Mouse (Mus musculus) heart, embryonic 11.5 days (tissue): ENCODE data around the gene Gm9780. TPM values are rescaled to one million over a fixed set of nuclear protein-coding genes. Genes with fewer than 3 reads are reported as not detected.
"Not testable (repeated sequence)": the region's sequence is repeated elsewhere in the genome, so short reads cannot be mapped to it uniquely, and the experiment has no call there.

Experiments used
- ATAC-seq: fragments of 200-750 bp; cut with Nextera tagmentation; replicated peaks from 2 replicates; pipeline ENCODE4 v1.8.0; 2017; ENCODE audit warnings: moderate library complexity; ENCODE audit not compliant: insufficient number of reproducible peaks, low FRiP score, low TSS enrichment
- H3K27ac ChIP-seq: fragments of 300-500 bp; sonication (generic); 2 replicates; pipeline ENCODE4 v1.5.1; 2014; ENCODE audit warnings: mild to moderate bottlenecking, low read depth, low read length
- H3K27me3 ChIP-seq: fragments of 300-500 bp; sonication (generic); 2 replicates; pipeline ENCODE4 v1.6.1; 2014; ENCODE audit warnings: mild to moderate bottlenecking, low read length, mixed read lengths; ENCODE audit not compliant: control insufficient read depth, insufficient read depth
- H3K36me3 ChIP-seq: fragments of 300-500 bp; sonication (generic); 2 replicates; pipeline ENCODE4 v1.6.1; 2014; ENCODE audit warnings: mild to moderate bottlenecking, low read length, moderate library complexity, mixed read lengths; ENCODE audit not compliant: control insufficient read depth, insufficient read depth
- H3K4me1 ChIP-seq: fragments of 300-500 bp; sonication (generic); 2 replicates; pipeline ENCODE4 v1.6.1; 2014; ENCODE audit warnings: low read length; ENCODE audit not compliant: control insufficient read depth, insufficient read depth
- H3K4me2 ChIP-seq: fragments of 300-500 bp; sonication (generic); 2 replicates; pipeline ENCODE4 v1.6.1; 2014; ENCODE audit warnings: mild to moderate bottlenecking, moderate library complexity
- H3K4me3 ChIP-seq: fragments of 300-500 bp; sonication (generic); 2 replicates; pipeline ENCODE4 v1.5.1; 2014; ENCODE audit warnings: low read depth, low read length
- H3K9ac ChIP-seq: fragments of 300-500 bp; sonication (generic); 2 replicates; pipeline ENCODE4 v1.6.1; 2014; ENCODE audit warnings: mild to moderate bottlenecking, low read depth, low read length, moderate library complexity
- H3K9me3 ChIP-seq: fragments of 300-500 bp; sonication (generic); replicated peaks from 2 replicates; pipeline ENCODE4 v1.6.1; 2016; ENCODE audit warnings: low read length; ENCODE audit not compliant: control insufficient read depth
- WGBS: fragments of 180-500 bp; shearing (Covaris S2); extraction: QIAGEN DNeasy Blood & Tissue Kit; methylation state at CpG from one replicate; pipeline ENCODE4 v1.1.7; 2014; ENCODE audit not compliant: insufficient replicate concordance; 5-methylcytosine and 5-hydroxymethylcytosine counted together
- polyA plus RNA-seq: library from polyadenylated mRNA; unstranded; fragments of >200 nt; fragmentation: Nextera tagmentation; extraction: Ambion mirVana; gene quantifications from 2 replicates; pipeline ENCODE4 v1.2.1, GENCODE M21; 2014

The Gm9780 gene
- polyA plus RNA-seq, 1 experiment from 2014 or later: 1.0 TPM

- not testable (repeated sequence) for H3K9me3 ChIP-seq, H3K4me3 ChIP-seq, H3K9ac ChIP-seq, H3K27ac ChIP-seq, ATAC-seq, H3K27me3 ChIP-seq, H3K4me1 ChIP-seq, H3K36me3 ChIP-seq, H3K4me2 ChIP-seq
- WGBS: no CpG with 5 or more reads among the region's 2 CpGs
Observed at GRCm38 (mm10) chr14:26007462-26007861, 35.0 kb downstream of the Gm9780 start.

DNA sequence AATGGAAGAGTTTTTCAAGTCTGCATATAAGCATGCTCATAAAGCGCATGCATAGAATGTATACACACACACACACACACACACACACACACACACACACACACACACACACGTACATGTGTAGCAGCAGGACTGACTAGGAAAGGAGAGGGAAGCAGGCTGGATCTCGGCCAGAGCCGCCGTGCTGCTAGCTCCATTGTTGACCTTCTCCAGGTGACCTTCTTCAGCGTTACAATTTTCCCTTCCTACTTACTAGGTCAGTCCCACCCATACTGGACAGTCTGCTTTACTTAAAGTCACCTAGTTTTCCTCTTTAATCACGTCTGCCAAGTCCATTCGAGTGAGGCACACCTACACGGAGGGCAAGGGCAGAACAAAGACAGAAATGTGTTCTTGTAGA is 60.6 kb downstream of the Gm9780 start:
- not testable (repeated sequence) for H3K9me3 ChIP-seq, H3K27me3 ChIP-seq, H3K9ac ChIP-seq, ATAC-seq, H3K4me3 ChIP-seq, H3K4me1 ChIP-seq, H3K27ac ChIP-seq, H3K36me3 ChIP-seq, H3K4me2 ChIP-seq
- 64% methylated on average over 6 of the region's 9 CpGs for WGBS

- under 1% methylated on average over 8 of the region's 13 CpGs for WGBS
- H3K36me3 ChIP-seq: not testable (repeated sequence)
Observed at GRCm38 (mm10) chr14:25979242-25979941, 63.1 kb downstream of the Gm9780 start.

GRCm38 (mm10) chr14:25978371-25979241 is 63.9 kb downstream of the Gm9780 start, which contains the start of gene Duxbl1:
Duxbl1 (plus strand) TSS chr14:25978577.
- not testable (repeated sequence) for ATAC-seq

More at GRCm38 (mm10) chr14:25979242-25979941, 63.1 kb downstream of the Gm9780 start:
- Histone ChIP-seq H3K27ac (peak overlapping the region; percentile 73; the same call in 1 of the 2 replicates), H3K9ac (0 out of 2 replicates have a peak overlapping the region, but pooled peaks have one; percentile 46)
- not testable (repeated sequence) for H3K4me1 ChIP-seq, H3K4me3 ChIP-seq, H3K4me2 ChIP-seq, ATAC-seq, H3K9me3 ChIP-seq, H3K27me3 ChIP-seq

More at GRCm38 (mm10) chr14:25978371-25979241, 63.9 kb downstream of the Gm9780 start, which contains the start of gene Duxbl1:
- H3K9me3 ChIP-seq, H3K4me2 ChIP-seq, H3K27me3 ChIP-seq, H3K4me3 ChIP-seq, H3K4me1 ChIP-seq, H3K36me3 ChIP-seq: not testable (repeated sequence)
- Histone ChIP-seq H3K27ac (peak within 1 kb of the TSS; percentile 73; the same call in 1 of the 2 replicates), H3K9ac (0 out of 2 replicates have a peak within 1 kb of the TSS, but pooled peaks have one; percentile 46)
- WGBS: no CpG with 5 or more reads among the region's 25 CpGs

Other genes starting within 250 kb of the Gm9780 start
- 14.7 and 18.6 TPM in 2 replicates for gene Anxa11, start 200.6 kb downstream of the Gm9780 start, polyA plus RNA-seq
- gene Plac9a, start 139.6 kb downstream of the Gm9780 start, polyA plus RNA-seq: not detected in 2 replicates
- 1.4 and 3.7 TPM in 2 replicates for gene Tmem254a, start 115.0 kb downstream of the Gm9780 start, polyA plus RNA-seq
- gene Cphx1, start 104.4 kb downstream of the Gm9780 start, polyA plus RNA-seq: not detected in 2 replicates
- gene Duxbl1, start 64.1 kb downstream of the Gm9780 start, polyA plus RNA-seq: 0.39 TPM in 1 of 2 replicates, not detected in the other
- 27.6 and 30.8 TPM in 2 replicates for gene Tmem254c, start 24.6 kb upstream of the Gm9780 start, polyA plus RNA-seq
- gene Cphx2, start 38.8 kb upstream of the Gm9780 start, polyA plus RNA-seq: not detected in 2 replicates
- not detected in 2 replicates for gene Cphx3, start 39.6 kb upstream of the Gm9780 start, polyA plus RNA-seq
- 1.1 TPM in 1 of 2 replicates, not detected in the other for gene Duxbl2, start 75.6 kb upstream of the Gm9780 start, polyA plus RNA-seq
- 0.50 and 3.5 TPM in 2 replicates for gene Plac9b, start 139.8 kb upstream of the Gm9780 start, polyA plus RNA-seq
- 22.1 and 25.1 TPM in 2 replicates for gene Tmem254b, start 164.3 kb upstream of the Gm9780 start, polyA plus RNA-seq
- gene Duxbl3, start 215.3 kb upstream of the Gm9780 start, polyA plus RNA-seq: 0.57 and 1.1 TPM in 2 replicates